Mouse (Mus musculus): Measurements from ENCODE around the gene Arhgap10.

Arhgap10 gene

DNA sequence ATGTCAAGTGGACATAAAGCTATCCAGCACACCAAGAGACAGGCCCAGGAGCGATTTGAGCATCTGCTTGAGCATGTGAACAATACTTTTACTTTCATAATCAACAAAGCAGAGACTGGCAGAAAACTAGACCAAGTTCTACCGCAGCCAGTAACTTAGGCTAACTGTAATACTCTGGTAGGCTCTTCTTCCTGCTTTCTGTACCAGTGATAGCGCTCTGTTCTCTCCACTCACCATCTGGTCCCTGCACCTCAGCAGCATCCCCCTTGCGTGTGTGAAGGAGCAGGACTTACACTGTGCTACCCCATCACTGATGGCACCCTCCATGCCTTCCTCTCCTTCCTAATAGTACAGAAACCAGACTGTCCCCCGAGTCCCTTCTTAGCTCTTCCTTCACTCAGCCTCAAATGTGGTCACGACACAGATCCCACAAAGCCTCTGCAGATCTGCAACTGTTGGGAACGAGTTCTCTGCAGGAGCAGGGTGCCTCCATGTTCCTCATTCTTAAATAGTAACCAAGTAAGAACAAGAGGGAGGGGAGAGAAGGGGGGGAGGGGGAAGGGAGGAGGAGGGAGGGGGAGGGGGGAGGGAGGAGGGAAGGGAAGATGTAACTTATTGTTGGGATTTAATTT lies 235.0 kb downstream of the Arhgap10 start:
- no peak for DNase-seq (ENCODE audit: low spot score)

- no peak for DNase-seq (ENCODE audit: low spot score)
These were observed 237.8 kb downstream of the Arhgap10 start for GRCm38 (mm10) chr8:77279977-77280376.

GRCm38 (mm10) chr8:77278246-77278645 lies 239.5 kb downstream of the Arhgap10 start:
- no peak for DNase-seq (ENCODE audit: low spot score)

DNA sequence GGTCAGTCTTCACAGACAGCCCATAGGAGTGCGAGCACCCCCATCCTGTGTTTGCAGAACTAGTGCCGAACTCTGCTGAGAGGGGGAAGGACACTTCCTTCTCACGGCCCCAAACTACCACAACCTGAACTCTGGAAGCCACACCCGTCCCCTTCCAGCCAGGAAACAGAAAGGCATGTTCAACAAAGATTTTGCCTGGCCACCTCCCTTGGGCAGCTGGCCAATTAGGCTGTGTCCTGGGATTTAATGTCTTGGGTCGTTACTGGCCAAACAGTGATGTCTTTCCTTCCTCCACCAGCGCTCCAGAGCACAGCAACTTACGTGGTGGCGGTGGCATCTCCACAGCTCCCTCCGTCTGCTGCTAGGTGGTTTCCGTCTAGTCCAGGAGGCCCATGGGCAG lies 240.9 kb downstream of the Arhgap10 start:
- no peak for DNase-seq (ENCODE audit: low spot score)

- DNase-seq (ENCODE audit: low spot score) = no peak
These were observed 242.2 kb downstream of the Arhgap10 start for GRCm38 (mm10) chr8:77275571-77275970.

DNA sequence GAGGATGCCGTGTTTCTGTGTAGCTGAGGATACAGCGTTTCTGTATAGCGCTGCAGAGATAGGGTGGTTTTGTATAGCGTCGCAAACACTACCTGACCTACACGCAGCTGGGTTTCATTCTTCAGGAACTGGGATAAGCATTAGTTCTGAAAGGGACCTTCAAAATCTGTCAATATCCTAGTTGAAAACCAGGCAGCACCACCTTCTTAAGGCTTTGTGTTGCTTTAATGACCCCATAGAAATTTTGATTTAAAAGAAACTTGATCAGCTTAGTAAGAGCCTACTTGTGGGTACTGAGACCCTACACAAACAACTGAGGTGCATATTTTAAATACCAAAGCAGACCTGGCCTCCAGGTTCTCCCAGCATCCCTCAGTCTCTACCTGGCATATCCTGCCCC lies 245.6 kb downstream of the Arhgap10 start:
- DNase-seq (ENCODE audit: low spot score) = no peak

DNA sequence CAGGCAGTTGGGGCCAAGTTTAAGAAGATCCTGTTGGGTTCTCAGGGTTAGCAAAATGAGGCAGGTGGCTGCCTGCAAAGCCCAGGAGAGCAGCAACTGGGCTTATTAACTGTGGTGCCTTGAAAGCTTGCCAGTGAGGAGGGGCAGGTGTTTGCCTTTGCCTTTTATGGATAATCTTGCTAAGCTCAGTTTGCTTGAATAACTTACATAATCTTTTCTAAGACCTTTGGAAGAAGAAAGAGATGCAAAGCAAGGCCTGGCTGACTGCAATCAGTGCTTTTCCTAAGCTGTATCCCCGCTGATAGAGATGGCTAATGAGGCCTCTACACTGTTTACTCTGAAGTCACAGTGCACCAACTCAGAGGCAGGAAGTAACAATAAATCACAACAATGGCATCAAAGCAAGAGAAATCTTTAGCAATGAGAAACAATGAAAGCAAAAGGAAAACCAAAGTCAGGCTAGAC lies 249.8 kb downstream of the Arhgap10 start:
- DNase-seq (ENCODE audit: low spot score) = no peak

GRCm38 (mm10) chr8:77262216-77263009 lies 255.3 kb downstream of the Arhgap10 start:
- DNase-seq (ENCODE audit: low spot score) = no peak

GRCm38 (mm10) chr8:77261215-77261614 lies 256.5 kb downstream of the Arhgap10 start:
- DNase-seq (ENCODE audit: low spot score) = no peak

DNA sequence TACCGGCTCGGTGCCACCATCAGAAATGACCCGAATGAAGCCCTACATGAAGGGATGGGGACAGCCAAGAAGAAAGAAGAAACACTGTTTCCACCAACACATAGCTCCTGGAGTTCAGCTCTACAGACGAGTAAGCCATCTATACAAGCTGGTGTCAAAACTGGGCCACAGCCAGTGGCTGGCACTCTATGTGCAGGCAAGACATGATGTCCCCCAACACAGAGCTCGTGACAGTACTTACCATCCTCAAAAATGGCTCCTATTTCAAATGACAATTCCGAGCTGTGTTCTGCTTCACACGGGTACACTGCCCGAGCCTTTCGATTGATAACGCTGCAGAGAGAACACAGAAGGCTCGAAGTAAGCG lies 260.7 kb downstream of the Arhgap10 start:
- DNase-seq (ENCODE audit: low spot score) = no peak

DNA sequence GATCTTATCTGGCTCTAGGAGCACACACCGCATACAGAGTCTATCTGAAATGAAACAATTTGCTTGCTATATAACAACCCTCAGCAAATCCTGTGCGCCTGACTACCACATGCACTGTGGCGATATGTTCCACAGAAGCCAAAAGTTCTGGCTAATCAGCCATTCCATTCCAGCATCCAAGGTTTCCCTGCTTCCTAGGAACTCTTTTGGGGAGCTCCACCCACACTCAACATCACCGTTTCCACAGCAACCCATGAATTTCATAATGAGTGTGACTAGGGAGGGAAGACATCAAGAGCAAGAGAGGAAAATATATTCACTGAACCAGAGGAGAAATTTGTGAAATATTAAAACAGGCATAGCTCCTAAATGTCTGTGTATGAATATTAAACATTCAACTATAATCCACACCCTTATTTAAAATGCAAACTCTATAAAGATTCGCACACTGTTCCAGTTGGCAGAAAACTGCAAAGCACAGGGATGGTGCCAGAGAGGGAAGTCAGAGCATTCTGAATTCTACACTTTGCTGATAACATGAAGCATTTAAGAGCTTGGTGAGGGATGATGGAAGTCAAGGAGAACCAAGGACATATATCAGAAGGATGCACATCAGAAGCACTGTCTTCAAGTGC lies 261.2 kb downstream of the Arhgap10 start:
- DNase-seq (ENCODE audit: low spot score) = no peak

- no peak for DNase-seq (ENCODE audit: low spot score)
These were observed 263.3 kb downstream of the Arhgap10 start for GRCm38 (mm10) chr8:77254466-77254865.

DNA sequence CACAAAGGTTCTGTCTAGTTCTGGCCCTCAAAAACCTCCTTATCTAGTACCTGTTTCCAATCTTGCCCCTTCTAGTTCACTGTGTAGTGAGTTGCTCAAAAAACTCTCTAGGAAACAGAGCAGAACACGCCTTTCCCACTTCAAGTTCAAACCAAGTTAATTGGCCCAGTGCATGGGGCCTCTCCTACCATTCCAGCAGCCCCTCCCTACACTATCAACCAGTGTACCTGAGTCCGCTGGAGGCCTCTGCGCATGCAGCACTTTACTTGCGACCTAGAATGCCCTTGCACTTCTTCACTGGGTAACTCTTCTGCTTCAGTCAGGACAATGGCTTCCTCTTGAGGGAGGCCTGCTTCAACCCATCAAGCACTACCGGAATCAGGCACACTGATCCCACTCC lies 266.6 kb downstream of the Arhgap10 start:
- no peak for DNase-seq (ENCODE audit: low spot score)

GRCm38 (mm10) chr8:77250094-77250493 lies 267.7 kb downstream of the Arhgap10 start:
- no peak for DNase-seq (ENCODE audit: low spot score)

GRCm38 (mm10) chr8:77241381-77241780 lies 276.4 kb downstream of the Arhgap10 start:
- no peak for DNase-seq (ENCODE audit: low spot score)

- no peak for DNase-seq (ENCODE audit: low spot score)
These were observed 278.3 kb downstream of the Arhgap10 start for GRCm38 (mm10) chr8:77239462-77239861.

GRCm38 (mm10) chr8:77236701-77237100 lies 281.1 kb downstream of the Arhgap10 start:
- no peak for DNase-seq (ENCODE audit: low spot score)

- no peak for DNase-seq (ENCODE audit: low spot score)
These were observed 285.3 kb downstream of the Arhgap10 start for GRCm38 (mm10) chr8:77232411-77232810.

DNA sequence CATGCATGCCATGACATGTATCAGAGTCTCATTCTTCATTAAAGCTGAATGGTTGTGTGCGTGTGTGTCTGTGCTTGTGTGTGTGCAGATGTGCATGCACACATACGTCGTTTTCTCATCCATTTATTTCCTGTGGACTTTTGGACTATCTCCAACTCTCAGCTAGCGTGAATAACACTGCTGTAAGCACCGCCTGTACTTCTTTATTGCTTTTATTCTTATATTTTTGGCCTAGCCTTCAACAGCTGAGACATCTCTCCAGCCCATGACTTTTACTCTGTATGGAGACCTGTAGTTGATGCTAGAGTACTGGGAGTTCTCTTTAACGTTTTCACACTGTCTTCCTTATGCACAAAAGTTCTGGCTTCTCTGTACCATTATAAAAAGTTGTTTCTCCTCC lies 285.9 kb downstream of the Arhgap10 start:
- DNase-seq (ENCODE audit: low spot score) = no peak

DNA sequence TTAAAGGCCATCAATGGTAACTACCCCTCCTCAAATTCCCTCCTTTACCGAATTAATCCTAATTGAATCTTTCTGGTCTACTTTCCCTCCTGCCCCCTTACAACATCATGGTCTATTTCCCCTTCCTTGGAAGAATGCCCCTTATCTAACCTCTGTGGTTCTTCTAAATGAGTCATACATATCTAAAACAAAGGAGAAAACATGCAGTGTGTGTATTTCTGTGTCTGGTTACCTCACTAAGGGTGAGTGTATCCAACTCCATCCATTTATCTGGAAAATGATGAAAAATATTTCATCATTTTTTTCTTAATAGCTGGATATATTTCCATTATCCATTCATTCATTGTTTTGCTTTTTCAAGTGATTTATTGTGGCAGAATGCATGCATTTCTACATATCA lies 286.5 kb downstream of the Arhgap10 start:
- DNase-seq (ENCODE audit: low spot score) = no peak

DNA sequence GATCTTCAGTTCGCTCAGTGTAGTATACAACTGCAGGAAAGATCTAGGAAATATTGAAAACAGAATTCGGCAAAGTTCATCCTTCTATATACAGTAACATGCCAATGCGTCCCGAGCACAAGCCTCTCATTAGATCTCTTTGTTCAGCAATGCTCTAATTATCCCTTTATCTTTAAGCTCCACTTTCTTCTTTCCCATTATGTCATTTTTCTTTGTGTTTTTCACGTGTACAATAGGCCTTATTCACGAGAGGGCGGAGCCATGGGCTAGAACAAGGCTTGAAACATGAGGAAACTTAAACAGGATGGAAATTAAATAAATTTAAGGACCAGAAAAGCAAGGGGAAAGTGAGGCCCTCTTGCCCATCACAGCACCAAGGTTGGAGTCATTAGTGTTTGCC lies 289.1 kb downstream of the Arhgap10 start:
- DNase-seq (ENCODE audit: low spot score) = no peak

- DNase-seq (ENCODE audit: low spot score) = no peak
These were observed 290.0 kb downstream of the Arhgap10 start for GRCm38 (mm10) chr8:77227742-77228141.

GRCm38 (mm10) chr8:77223123-77223522 lies 294.6 kb downstream of the Arhgap10 start:
- DNase-seq (ENCODE audit: low spot score) = no peak

All from ovary, adult 18-20 months (tissue).